Mouse (Mus musculus): ENCODE results near the gene Rnase9.

DNA sequence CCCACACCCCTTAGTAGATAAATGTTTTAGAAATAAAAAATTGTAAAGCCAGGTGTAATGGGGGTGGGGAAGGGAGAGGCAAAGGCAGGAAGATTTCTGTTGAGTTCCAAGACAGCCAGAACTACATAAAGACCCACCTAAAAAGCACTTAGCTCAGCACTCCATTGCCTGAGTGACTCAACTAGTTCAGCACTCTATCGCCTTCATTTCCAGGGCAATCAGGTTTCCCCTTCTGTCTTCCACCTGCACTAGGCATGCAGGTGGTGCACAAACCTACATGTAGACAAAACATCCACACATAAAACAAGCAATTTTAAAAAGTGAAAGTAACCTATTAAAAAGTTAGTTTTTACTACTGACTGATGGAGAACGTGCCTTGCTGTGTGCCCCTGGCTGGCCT, 43.4 kb upstream of the Rnase9 start:
- TF ChIP-seq GATA1 (IDR thresholded peaks at IDR 0.05; ENCODE audit: borderline replicate concordance, low read length) (no peak), FLI1 (IDR thresholded peaks at IDR 0.05; ENCODE audit: low read length) (no peak)
